Mouse (Mus musculus) kidney, postnatal 25 days (tissue): ENCODE data around the gene Fam19a3.
"Not testable (repeated sequence)": the region's sequence is repeated elsewhere in the genome, so short reads cannot be mapped to it uniquely, and the experiment has no call there.

ENCODE experiments used
- DNase-seq, 2 experiments: peaks; one replicate each; pipeline ENCODE4 v3.0.0; 2021; ENCODE audit warnings: mixed read lengths in 2 of 2

Gene Fam19a3

DNA sequence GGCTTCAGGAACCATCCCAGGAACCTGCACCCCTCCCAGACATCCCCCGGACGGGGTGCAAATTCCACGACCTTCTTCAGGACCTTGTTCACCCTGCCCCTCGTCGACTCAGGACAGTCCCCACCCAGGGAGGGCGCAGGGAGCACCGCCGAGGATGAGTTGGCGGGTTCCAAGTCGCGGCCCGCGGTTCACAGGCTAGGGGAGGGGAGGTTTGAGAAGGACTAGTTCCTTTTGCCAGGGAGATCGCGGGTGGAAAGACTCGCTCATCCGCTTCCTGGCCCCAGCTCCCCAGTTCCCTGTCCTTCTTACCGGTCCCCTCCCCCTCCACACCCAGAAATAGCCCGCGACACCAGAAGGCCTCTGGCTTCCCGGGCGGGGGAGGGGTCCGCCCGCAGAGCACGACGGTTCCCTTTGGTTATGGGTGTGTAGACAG is at the start of gene Fam19a3:
Fam19a3 (minus strand) TSS at position 370 of the 433 bp plus-strand sequence.
- DNase-seq = peak; percentile 40 to 74

DNA sequence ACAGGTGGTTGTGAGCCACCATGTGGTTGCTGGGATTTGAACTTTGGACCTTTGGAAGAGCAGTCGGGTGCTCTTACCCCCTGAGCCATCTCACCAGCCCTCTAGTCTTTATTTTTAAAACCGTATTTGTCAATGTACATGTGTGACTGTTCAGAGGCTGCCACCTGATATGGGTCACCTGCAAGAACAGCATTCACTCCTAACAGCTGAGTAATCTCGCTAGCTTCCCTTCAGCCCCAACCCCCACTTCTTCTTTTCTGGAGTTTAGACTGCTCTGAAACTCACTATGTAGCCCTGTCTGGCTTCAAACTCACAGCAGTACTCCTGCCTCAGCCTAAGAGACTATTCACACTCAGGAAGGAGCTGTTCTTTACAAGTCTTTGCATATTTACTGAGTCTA is 40.8 kb upstream of the Fam19a3 start:
- no peak for DNase-seq

DNA sequence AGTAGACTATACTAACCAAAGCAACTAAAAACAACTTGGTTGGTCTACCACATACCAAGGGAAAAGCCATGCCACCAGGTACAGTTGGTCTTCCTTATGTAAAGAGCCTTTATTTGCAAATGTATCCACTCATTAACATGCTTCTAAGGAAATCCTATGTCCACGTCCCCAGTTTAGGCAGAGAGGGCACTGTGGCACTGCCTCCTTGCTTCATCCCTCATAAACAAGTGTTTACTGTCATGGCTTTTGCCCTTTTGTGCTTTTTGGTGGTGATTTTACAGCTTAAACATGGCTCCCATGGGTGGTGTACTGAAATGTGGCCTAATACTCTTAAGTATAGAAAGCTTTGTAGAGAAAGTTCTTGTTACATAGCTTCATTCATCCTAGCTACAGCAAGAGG is 38.8 kb upstream of the Fam19a3 start:
- DNase-seq = no peak

DNA sequence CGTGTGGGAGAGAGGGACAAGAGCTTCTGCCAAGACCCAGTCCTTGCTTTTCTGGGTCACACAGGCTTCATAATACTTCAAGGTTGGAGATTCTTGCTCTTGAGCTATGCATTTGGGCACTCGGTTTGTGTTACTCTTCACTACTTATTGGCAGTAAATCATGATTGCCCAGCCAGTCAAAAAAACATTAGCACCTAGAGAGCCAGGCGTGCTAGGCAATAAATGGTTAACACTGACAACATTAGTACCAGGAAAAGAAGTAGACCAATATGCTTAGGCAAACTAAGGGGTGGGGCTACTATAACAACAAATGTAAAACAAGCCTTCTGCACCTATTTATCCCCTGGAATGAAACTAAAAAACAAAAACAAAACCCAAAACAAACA is 37.1 kb upstream of the Fam19a3 start:
- DNase-seq = no peak

DNA sequence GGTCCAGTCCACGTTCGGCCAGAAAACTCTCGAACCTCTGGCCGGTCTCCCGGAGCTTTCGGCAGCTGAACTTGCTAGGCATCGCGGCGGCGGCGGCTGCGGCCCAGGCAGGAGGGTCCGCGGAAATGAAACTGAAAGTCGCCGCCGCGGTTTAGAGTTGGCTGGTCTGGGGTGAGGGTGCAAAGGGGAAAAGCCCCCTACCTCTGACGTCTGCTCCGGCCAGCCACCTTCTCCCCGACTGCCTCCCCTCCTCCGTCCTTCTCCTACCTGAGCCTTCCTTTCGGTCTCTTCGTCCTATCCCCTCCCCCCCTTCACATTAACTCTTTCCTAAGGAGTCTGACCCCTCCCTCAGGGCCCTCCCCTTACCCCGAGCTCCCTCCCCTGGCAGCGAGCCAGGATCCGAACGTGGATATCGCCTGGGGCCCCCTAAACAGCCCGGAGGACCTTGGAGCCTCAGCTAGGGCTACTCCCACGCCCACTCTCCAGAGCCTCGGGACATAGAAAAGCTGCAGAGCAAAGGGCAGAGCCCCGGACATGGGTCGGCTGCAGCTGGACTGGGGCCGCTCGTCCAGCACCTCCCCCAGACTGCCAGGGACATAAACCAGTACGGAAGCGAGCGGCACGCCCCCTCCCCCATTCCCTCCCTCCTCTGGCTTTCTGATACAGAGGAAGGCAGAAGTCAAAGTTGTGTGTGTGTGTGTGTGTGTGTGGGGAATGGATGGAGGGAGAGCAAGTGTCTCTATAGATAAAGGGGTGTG is 36.5 kb upstream of the Fam19a3 start, which contains the start of gene Mov10:
Mov10 (minus strand) TSS at position 573 of the 758 bp plus-strand sequence.
- DNase-seq = peak; percentile 85 to 95

DNA sequence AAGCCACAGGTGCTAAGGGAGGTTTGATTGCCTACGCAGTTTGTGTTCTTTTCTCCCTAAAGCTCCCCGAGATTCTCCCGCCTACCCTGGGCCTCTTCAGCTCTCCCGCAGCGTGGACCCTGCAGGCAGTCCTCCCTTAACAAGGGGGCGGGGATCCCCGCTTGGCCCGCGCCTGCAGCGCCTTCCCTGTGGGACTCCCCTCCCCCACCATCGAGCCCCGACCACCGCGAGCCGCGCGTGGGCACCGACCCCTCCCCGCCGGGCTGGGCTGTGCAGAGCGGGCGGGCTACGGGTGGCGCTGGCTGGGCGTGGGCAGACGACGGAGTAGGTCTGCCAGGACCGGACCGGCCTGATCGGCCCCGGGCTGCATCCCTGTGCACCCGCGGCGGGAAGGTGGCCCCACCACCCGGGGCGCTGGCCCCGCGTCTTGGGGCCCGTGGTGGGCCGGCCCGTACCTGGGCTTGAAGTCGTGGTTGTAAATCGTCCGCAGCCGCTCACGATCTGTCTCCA is 35.9 kb upstream of the Fam19a3 start:
- DNase-seq = peak; percentile 56 to 81

DNA sequence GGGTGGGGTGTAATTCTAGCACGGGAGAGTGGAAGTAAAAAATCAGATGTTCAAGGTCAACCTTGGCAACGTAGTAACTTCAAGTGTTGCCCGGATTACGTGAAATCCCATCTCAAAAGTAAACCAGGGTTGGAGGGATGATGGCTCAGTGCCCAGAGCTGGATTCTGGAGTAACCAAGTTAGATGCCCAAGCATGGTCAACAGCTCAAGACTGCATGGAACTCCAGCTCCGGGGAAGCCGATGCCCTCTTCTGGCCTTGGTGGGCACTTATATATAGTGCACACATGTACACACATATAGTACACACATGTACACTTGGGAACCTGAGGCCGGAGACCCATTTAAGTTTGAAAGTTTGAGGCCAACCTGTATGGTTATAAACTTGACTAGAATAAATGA is 34.5 kb upstream of the Fam19a3 start:
- no peak for DNase-seq

DNA sequence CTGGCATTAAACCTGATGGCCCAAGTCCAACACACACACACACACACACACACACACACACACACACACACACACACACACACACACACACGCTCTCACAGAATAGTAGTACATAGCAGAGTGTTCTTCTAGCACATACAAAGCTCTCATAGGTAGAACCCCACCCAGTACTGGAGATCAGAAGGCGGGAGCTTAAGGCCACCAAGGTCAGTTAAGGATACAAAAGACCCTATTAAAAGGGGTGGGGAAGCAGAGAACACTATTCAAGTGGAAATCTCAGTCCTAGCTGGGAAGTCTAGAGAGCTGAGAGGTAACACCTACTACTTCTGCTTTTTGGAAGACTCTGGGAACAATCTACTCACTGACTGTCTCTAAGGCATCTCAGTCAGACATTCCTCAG is 33.7 kb upstream of the Fam19a3 start:
- DNase-seq = no peak

DNA sequence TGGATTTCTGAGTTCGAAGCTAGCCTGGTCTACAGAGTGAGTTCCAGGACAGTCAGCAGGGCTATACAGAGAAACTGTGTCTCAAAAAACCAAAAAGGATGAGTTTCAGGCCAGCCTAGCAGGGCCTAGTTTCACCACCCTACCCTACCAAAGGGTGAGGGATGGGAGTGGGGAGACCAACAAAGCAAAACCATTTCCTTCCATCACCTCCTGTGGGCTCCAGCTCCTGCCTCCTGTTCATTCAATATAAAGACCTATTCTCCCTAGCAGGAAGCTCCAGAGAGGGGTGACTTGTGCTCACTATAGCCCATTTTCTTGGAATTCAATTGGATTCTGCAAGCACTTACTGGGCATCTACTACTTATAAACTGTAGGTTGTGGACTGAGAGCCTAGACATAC is 33.1 kb upstream of the Fam19a3 start:
- DNase-seq = no peak

DNA sequence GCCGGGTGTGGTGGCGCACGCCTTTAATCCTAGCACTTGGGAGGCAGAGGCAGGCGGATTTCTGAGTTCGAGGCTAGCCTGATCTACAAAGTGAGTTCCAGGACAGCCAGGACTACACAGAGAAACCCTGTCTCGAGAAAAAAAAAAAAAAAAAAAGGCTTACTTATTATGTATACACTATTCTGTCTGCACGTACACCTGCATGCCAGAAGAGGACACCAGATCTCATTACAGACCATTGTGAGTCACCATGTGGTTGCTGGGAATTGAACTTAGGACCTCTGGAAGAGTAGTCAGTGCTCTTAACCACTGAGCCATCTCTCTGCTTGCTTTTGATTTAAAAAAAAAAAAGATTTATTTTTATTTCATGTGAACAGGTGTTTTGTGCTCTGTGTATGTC is 31.6 kb upstream of the Fam19a3 start:
- DNase-seq = not testable (repeated sequence)

DNA sequence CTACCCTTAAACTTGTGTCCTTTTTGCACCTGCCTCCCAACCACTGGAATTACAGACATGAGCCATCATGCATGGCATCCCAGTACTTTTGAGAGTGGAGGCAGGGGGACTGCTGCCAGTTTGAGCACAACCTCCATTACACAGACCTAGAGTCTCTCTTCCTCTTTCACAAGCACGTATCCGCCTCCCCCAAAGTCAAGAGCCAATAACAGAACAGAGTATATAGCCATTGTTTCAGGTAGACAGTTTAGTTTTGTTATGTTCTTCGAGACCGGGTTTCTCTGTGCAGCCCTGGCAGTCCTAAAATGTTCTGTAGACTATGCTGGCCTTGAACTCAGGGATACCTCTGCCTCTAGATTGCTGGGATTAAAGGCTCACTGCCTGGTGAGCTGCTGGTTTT is 30.6 kb upstream of the Fam19a3 start:
- DNase-seq = no peak

DNA sequence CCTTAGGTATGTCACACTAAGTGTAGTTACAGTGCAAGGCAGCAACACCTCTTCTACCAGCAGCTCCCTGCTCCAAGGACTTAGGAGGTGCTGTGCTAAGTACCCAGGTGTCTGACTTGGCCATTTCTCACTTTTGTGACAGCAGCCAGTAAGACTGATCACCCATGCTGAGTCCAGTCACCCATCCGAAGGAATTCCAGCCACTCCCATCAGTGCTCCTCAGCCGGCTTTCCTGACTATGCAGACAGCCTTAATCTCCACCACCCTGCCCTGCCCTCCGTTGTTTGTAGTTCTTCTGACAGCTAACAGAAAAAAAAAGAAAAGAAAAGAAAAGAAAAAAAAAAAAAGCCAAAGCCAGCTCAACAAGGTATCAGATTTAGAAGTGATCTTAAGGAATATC is 30.1 kb upstream of the Fam19a3 start:
- no peak for DNase-seq

DNA sequence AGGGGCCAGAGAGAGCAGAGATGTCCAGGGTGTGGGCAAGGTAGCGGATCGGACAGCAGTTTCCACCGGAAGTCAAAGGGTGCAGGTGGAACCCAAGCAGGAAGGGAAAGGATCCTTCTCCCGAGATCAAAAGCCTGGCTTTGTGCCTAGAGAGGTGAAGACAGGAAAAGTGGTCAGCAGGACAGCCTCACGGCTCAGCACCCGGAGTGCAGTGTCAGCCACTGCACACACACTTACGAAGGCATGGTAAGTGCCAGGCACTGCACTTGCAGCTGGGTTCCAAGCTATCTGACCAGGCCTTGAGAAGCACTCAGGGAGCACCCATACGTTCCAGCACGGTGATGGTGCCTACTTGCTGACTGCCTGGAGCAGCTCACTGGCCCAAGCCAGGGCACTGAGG is 23.9 kb upstream of the Fam19a3 start:
- DNase-seq = peak in 1 of 2 experiments; percentile 18

DNA sequence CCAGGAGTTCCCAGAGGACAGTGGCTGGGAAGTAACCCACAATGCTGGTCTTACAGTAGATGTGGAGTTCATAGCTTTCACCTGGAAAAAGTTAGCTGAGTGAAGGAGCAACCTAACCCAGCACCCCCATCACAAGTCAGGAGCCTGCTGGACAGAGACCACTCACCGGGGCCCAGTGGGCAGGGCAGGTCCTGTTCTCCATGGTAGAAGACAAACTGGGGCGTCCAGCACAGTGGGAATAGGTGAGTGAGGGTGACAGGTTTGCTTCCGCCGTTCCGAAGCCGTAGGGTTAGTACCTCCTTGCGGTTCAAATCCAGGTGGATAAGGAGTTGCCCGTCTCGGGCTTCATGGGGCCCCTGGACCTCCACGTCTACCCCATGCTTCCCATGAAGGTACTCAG is 22.7 kb upstream of the Fam19a3 start:
- DNase-seq = no peak

DNA sequence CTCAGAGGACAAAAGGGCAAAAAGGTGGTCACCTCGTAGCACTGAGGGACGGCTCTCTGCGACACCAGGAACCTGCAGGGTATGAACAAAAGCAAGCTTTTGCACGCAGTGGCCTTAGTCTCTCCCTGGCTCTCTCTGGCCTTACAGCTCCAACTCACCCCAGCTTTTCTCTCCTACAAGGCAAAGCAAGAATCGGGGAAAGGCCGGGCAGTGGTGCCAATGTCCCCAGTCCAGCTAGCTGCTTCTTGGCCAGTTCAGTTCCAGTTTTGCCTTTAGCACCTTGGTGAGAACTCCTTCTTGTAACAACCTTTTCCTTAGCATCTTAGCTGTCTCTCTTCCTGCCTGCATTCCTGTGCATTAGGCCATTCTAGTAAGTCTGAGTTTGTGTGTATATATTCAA is 19.8 kb upstream of the Fam19a3 start:
- DNase-seq = peak in 1 of 2 experiments; percentile 19

DNA sequence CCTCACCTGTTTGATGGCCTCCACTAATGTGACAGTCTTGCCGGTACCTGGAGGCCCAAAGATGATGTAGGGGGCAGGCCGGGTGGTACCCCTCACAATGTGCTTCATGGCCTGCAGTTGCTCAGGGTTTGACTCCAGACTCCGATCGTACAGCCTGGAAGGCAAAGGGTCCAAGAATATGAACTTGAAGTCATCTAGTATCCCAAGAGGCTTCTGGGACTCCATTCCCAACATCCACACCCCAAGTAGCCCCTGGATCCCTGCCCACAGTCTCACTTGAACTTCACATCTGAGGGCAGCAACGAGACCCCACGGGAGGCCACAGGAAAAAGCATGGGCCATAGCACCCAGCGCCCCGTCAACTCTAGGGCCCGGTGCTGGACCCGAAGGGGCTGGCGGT is 19.0 kb upstream of the Fam19a3 start:
- peak in 1 of 2 experiments; percentile 19 for DNase-seq

DNA sequence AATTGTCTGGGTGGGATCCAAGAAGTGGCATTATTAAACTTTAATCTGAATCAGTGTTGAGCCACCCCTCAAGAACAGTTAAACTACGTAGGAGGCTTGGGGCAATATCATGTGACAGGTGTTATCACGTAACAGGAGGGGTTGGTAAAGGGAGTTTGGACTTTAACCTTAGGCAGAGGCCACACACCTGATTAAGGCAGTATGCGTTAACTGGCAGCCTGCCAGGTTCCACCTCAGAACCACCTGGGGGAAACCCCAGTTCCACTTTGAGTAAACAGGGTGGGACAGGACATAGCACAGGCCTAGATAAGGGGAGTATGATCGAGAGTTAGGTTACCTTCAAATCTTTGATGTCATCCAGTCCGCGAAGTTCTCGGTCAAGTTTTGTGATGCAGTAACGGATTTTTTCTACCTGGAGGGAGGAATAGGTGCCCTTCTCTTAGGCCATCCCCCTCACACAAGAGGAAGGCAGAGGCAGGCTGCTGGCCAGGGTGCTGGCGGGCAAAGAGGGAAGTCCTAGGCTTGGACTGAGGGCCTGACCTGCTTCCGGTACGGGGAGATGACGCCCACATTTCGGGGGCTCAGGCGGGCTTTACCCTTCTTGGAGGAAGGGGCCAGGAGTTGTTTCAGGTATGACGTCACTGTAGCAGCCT is 14.9 kb upstream of the Fam19a3 start:
- DNase-seq = peak; percentile 73 to 89

DNA sequence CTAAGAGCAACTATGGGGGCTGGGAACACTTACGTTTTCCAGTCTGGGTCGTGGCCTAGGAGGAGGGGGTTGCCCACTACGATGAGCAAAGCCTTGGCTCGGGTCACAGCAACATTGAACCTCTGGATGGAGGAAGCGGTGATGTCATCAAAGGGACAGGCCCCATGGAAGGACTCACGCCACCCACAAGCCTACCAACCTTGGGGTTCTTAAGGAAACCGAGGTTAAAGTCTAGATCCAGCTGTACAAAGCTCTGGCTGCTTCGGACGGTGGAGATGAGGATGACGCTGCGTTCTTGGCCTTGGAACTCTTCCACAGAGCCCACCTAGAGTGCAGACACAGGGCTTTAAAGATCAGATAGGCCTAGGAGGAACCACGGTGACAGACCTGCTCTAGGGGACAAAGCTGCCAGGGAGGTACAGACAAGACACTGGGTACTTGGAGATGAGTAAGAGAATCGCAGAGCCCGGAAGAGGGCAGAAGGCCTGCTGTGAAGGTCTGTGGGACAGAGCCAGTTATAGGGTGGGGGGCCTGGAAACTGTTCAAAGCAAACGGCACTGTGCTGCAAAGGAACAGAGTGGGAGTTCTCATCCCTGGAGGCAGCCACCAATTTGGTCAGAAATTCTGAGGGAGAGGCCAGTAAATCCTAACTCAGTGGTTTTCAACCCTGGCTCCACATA is 14.2 kb upstream of the Fam19a3 start:
- DNase-seq = no peak

DNA sequence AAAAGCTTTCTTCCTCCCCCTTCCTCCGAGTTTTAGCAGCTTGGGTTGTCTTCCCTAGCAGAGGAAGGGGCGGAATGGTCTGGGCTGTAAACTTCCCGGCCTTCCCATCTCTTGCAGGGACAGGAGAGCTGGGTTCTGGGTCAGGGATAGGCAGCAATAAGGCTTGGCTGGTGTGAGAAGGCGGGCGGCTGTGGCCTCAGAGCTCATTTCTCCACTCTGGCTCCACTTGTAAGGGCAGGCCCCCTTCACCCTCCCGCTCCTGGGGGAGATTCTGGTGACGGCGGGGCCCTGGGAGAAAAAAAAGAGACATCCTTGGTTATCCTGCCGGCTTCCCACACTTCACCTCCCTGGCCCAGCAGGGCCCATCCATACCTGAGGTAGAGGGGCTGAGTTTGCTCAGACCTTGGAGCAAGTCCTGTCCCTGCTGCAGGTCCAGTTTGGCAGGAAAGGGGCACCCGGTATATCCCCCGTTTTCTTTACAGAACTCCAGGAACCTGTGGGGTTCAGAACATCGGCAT is 13.4 kb upstream of the Fam19a3 start:
- no peak for DNase-seq

DNA sequence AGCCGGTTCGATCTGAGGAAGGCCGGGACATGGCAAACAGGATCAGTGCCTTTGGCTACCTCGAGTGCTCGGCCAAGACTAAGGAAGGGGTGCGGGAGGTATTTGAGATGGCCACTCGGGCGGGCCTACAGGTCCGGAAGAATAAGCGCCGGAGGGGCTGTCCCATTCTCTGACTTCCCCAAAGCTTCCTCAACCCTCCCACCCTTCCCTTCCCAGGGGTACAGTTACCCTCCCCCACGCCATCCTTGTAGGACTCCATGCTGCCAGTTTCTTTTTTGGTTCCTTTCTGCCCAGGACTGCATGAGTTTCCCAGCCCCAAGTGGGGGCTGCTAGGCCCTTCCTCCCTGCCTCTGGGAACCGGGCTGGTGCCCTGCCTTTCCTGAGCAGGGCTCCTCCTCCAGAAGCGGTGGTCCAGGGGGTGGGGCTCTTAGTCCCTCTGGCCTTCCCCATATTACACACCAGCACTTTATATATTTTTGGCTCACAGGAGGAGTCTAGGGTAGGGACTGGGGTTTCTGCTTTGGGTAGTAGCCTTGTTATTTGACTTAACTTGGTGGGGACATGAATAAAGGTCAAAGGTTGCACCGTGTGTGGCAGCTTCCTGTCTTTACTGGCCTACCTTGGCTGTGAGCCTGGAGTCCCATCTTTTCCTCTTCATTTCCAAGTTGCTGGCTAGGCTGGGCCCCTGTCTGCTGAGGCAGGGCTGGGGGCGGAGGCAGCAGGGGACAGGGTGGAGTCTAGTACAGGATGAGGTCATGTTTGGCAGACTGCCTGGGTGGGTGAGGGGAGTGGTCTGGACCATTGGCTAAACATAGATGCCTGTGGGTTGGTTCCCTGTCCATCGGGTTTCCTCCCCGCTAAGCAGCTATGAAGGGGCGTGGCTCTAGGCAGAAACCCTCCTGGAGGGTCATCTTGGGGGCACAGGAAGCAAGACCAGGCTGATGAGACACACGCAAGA is 12.5 kb upstream of the Fam19a3 start:
- peak; percentile 96 to 98 for DNase-seq

DNA sequence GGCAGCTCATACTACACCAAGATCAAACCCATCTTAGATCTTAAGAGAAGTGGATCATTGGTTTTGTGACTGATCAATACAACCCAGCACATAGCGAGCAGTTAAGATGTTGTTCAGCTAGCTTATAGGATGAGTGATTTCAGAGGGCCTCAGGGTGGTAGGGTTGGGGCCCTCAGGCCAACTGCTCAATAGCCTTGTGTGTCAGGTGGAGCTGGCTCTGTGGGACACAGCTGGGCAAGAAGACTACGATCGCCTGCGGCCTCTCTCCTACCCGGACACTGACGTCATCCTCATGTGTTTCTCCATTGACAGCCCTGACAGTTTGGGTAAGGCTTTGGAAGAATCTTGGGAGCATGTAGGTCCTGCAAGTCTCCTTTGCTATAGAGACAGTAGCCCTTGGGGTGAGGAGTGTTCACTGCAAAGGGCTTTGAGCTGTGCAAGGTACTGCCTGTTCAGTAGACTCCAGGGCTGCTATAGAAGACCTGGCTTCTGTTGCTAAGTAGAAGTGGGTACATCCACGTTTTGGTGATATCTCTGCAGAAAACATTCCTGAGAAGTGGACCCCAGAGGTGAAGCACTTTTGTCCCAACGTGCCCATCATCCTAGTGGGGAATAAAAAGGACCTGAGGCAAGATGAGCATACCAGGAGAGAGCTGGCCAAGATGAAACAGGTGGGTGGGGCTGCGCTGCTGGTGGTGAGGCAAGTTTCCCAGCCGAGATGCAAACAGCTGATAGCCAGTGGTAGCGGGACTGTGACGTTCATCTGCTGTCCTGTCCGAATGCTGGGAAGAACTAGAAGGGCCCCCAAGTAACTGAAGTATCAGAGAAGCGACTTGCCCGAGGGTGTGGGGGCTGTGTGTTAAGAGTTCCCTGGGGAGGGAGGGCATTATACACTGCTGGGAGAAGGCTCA is 11.0 kb upstream of the Fam19a3 start:
- no peak for DNase-seq
